Mouse (Mus musculus): ENCODE measurements at regions not wholly inside any gene's neighbourhood (a gene's known extent, or its start where the extent isn't known, plus 50 kb on each side); places are given as distances from the start of the nearest gene placed in this dataset.

DNA sequence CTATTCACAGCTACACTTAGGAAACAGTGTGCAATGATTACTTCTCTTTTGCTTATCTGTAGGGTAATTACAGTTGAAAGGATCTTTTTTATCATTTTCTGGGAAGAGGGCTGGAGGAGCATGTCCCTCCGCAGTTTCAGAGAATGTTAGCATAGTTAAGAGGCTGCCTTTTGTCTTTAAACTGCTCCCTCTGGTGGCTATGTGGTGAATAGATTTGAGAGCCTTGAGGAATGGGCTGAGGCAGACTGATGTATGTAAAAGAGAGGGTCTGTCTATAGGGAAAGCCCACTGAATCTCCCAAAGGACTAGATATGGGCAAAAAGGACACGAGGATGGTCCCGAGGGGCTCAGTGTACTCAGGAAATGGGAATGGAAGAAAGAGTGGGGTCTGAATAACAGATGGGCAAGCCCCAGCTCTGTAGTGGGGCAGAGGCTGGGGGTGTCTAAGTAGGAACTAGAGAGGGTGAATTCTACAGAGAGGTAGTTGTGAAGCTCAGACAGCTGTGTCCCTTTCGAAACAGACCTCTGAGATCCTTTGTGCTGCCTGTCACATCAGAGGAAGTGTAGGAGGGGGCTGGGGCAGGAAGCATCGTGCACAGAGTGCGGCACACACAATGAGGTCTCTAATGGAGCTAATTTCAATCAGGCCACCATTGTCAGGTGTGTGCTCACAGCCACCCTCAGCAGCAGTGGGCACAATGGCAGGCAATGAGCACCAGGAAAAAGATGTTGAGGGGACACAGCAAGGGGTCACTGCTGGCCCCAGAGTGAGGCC is 104.0 kb upstream of the Gm14444 start:
- Histone ChIP-seq H3K27ac (ENCODE audit: insufficient read depth, low read depth, low read length) (no peak overlapping the region), H3K4me3 (ENCODE audit: low read depth, low read length) (no peak overlapping the region), H3K4me1 (ENCODE audit: control insufficient read depth, insufficient read depth, insufficient read length, low read length) (no peaks in the 10 kb centered on the region), H3K27me3 (ENCODE audit: control insufficient read depth, insufficient read depth, low read length) (no peaks in the 10 kb centered on the region), H3K36me3 (ENCODE audit: control insufficient read depth, insufficient read depth, low read length) (no peaks in the 10 kb centered on the region)
- TF ChIP-seq CTCF (IDR thresholded peaks at IDR 0.05; ENCODE audit: extremely low read depth, insufficient read length, insufficient replicate concordance, low read depth, low read length), result no peak
- no peak for TF ChIP-seq POLR2A (IDR thresholded peaks at IDR 0.05; ENCODE audit: low read depth, low read length)
- 39% methylated on average over 6 of the region's 6 CpGs for WGBS

GRCm38 (mm10) chr2:174917146-174917905 is 92.7 kb upstream of the Gm14444 start:
- 39% methylated on average over 10 of the region's 10 CpGs for WGBS
- Histone ChIP-seq H3K4me1 (ENCODE audit: control insufficient read depth, insufficient read depth, insufficient read length, low read length) (no peaks in the 10 kb centered on the region), H3K36me3 (ENCODE audit: control insufficient read depth, insufficient read depth, low read length) (no peaks in the 10 kb centered on the region), H3K27ac (ENCODE audit: insufficient read depth, low read depth, low read length) (no peak overlapping the region), H3K27me3 (ENCODE audit: control insufficient read depth, insufficient read depth, low read length) (no peaks in the 10 kb centered on the region), H3K4me3 (ENCODE audit: low read depth, low read length) (no peak overlapping the region)
- no peak for TF ChIP-seq POLR2A (IDR thresholded peaks at IDR 0.05; ENCODE audit: low read depth, low read length)
- no peak for TF ChIP-seq CTCF (IDR thresholded peaks at IDR 0.05; ENCODE audit: extremely low read depth, insufficient read length, insufficient replicate concordance, low read depth, low read length)

DNA sequence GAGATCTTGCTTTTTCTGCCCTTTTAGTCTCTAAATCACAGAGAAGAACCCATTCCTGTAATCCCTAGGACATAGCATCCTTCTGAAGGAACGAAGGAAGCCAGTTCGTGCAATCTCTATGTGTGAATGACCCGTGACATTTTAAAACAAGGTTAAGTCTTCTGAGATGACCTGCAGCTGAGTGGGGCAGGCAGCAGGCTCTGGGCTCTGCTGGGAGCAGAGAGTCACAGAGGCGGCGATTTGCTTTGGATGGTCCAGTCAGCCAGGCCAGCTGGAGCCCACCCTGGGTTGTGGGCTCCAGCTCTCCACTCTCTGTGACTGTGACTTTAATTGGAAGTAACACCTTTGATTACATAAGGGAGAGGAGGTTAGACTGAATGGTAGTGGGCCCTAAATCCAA is 92.1 kb upstream of the Gm14444 start:
- H3K36me3 ChIP-seq (ENCODE audit: control insufficient read depth, insufficient read depth, low read length), result no peaks in the 10 kb centered on the region
- no peaks in the 10 kb centered on the region for H3K27me3 ChIP-seq (ENCODE audit: control insufficient read depth, insufficient read depth, low read length)
- 42% methylated on average over 5 of the region's 5 CpGs for WGBS
- H3K4me1 ChIP-seq (ENCODE audit: control insufficient read depth, insufficient read depth, insufficient read length, low read length), result no peaks in the 10 kb centered on the region
- no peak for TF ChIP-seq CTCF (IDR thresholded peaks at IDR 0.05; ENCODE audit: extremely low read depth, insufficient read length, insufficient replicate concordance, low read depth, low read length)
- TF ChIP-seq POLR2A (IDR thresholded peaks at IDR 0.05; ENCODE audit: low read depth, low read length), result no peak
- H3K4me3 ChIP-seq (ENCODE audit: low read depth, low read length), result no peak overlapping the region
- H3K27ac ChIP-seq (ENCODE audit: insufficient read depth, low read depth, low read length), result no peak overlapping the region

GRCm38 (mm10) chr2:174922208-174922607 is 87.8 kb upstream of the Gm14444 start:
- Histone ChIP-seq H3K4me1 (ENCODE audit: control insufficient read depth, insufficient read depth, insufficient read length, low read length) (no peaks in the 10 kb centered on the region), H3K27me3 (ENCODE audit: control insufficient read depth, insufficient read depth, low read length) (no peaks in the 10 kb centered on the region), H3K27ac (ENCODE audit: insufficient read depth, low read depth, low read length) (no peak overlapping the region), H3K4me3 (ENCODE audit: low read depth, low read length) (no peak overlapping the region), H3K36me3 (ENCODE audit: control insufficient read depth, insufficient read depth, low read length) (no peaks in the 10 kb centered on the region)
- TF ChIP-seq CTCF (IDR thresholded peaks at IDR 0.05; ENCODE audit: extremely low read depth, insufficient read length, insufficient replicate concordance, low read depth, low read length) (no peak), POLR2A (IDR thresholded peaks at IDR 0.05; ENCODE audit: low read depth, low read length) (no peak)
- WGBS, result 23% methylated on average over 4 of the region's 4 CpGs

DNA sequence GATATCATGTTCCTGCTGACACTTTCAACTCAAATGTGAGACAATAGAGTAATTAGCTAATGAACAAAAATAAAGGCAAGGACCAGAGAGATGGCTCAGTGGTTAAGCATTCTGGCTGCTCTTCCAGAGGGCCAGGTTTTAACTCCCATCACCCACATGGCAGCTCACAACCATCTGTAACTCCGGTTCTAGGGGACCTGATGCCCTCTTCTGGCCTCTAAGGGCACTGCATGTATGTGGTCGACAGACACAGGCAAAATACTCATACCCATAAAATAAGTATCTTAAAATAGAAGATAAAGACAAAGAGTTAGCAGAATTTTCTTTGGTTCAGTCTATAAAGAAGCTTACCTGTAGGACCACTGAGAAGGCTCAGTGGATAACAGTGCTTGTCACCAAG is 80.3 kb upstream of the Gm14444 start:
- TF ChIP-seq POLR2A (IDR thresholded peaks at IDR 0.05; ENCODE audit: low read depth, low read length) (no peak), CTCF (IDR thresholded peaks at IDR 0.05; ENCODE audit: extremely low read depth, insufficient read length, insufficient replicate concordance, low read depth, low read length) (peak; percentile 29; the same call in 1 of the 2 replicates)
- H3K4me1 ChIP-seq (ENCODE audit: control insufficient read depth, insufficient read depth, insufficient read length, low read length), result no peaks in the 10 kb centered on the region
- no peaks in the 10 kb centered on the region for H3K36me3 ChIP-seq (ENCODE audit: control insufficient read depth, insufficient read depth, low read length)
- WGBS, result 49% methylated on average over 2 of the region's 2 CpGs
- no peak overlapping the region for H3K4me3 ChIP-seq (ENCODE audit: low read depth, low read length)
- H3K27me3 ChIP-seq (ENCODE audit: control insufficient read depth, insufficient read depth, low read length), result no peaks in the 10 kb centered on the region
- no peak overlapping the region for H3K27ac ChIP-seq (ENCODE audit: insufficient read depth, low read depth, low read length)

- Histone ChIP-seq H3K36me3 (ENCODE audit: control insufficient read depth, insufficient read depth, low read length) (no peaks in the 10 kb centered on the region), H3K4me3 (ENCODE audit: low read depth, low read length) (no peak overlapping the region), H3K27me3 (ENCODE audit: control insufficient read depth, insufficient read depth, low read length) (no peaks in the 10 kb centered on the region), H3K27ac (ENCODE audit: insufficient read depth, low read depth, low read length) (no peak overlapping the region), H3K4me1 (ENCODE audit: control insufficient read depth, insufficient read depth, insufficient read length, low read length) (no peaks in the 10 kb centered on the region)
- 35% methylated on average over 20 of the region's 20 CpGs for WGBS
- TF ChIP-seq POLR2A (IDR thresholded peaks at IDR 0.05; ENCODE audit: low read depth, low read length), result no peak
- peak; percentile 99 for TF ChIP-seq CTCF (IDR thresholded peaks at IDR 0.05; ENCODE audit: extremely low read depth, insufficient read length, insufficient replicate concordance, low read depth, low read length)
Observed at GRCm38 (mm10) chr2:174932137-174933012, 77.7 kb upstream of the Gm14444 start.
